Mouse (Mus musculus): ENCODE measurements around the gene Gm28051. TPM values are rescaled to one million over a fixed set of nuclear protein-coding genes. Genes with fewer than 3 reads are reported as not detected.

Gm28051 gene
- polyA plus RNA-seq, 1 experiment: not detected

- WGBS: 85% methylated on average over 3 of the region's 3 CpGs
Measured at GRCm38 (mm10) chr12:102748256-102748655, 9.3 kb downstream of the Gm28051 start.

GRCm38 (mm10) chr12:102744839-102745238 is 12.7 kb downstream of the Gm28051 start:
- H3K27ac ChIP-seq (ENCODE audit: insufficient read depth, low read depth, low read length): no peak overlapping the region
- TF ChIP-seq CTCF (IDR thresholded peaks at IDR 0.05; ENCODE audit: insufficient read depth, low read depth, low read length): no peak
- no peak for TF ChIP-seq POLR2A (IDR thresholded peaks at IDR 0.05; ENCODE audit: insufficient read depth, low read depth, low read length)
- H3K4me3 ChIP-seq (ENCODE audit: insufficient read depth, low read depth, low read length): no peak overlapping the region
- WGBS: 44% methylated on average over 6 of the region's 6 CpGs
- peaks cover 3% of the 10 kb centered on the region for H3K4me1 ChIP-seq (ENCODE audit: control insufficient read depth, insufficient read depth, low read length)

More at GRCm38 (mm10) chr12:102748256-102748655, 9.3 kb downstream of the Gm28051 start:
- TF ChIP-seq CTCF (IDR thresholded peaks at IDR 0.05; ENCODE audit: insufficient read depth, low read depth, low read length) (no peak), POLR2A (IDR thresholded peaks at IDR 0.05; ENCODE audit: insufficient read depth, low read depth, low read length) (no peak)
- H3K4me3 ChIP-seq (ENCODE audit: insufficient read depth, low read depth, low read length): no peak overlapping the region
- H3K27ac ChIP-seq (ENCODE audit: insufficient read depth, low read depth, low read length): no peak overlapping the region
- no peaks in the 10 kb centered on the region for H3K4me1 ChIP-seq (ENCODE audit: control insufficient read depth, insufficient read depth, low read length)

- H3K27ac ChIP-seq (ENCODE audit: insufficient read depth, low read depth, low read length): peak within 1 kb of the TSS; percentile 85
- under 1% methylated on average over 62 of the region's 63 CpGs for WGBS
- peak; percentile 85 for TF ChIP-seq POLR2A (IDR thresholded peaks at IDR 0.05; ENCODE audit: insufficient read depth, low read depth, low read length)
- no peak; the same call in 1 of the 2 replicates for TF ChIP-seq CTCF (IDR thresholded peaks at IDR 0.05; ENCODE audit: insufficient read depth, low read depth, low read length)
- peak within 1 kb of the TSS; percentile 81 for H3K4me3 ChIP-seq (ENCODE audit: insufficient read depth, low read depth, low read length)
- peaks cover 3% of the 10 kb centered on the region for H3K4me1 ChIP-seq (ENCODE audit: control insufficient read depth, insufficient read depth, low read length)
Measured at GRCm38 (mm10) chr12:102743589-102744574, 13.7 kb downstream of the Gm28051 start, which contains the start of the genes Moap1 and Tmem251. Gene Moap1 (minus strand): TSS chr12:102743661. Gene Tmem251 (plus strand): TSS chr12:102743762.

GRCm38 (mm10) chr12:102743036-102743588 is 14.5 kb downstream of the Gm28051 start:
- Histone ChIP-seq H3K27ac (ENCODE audit: insufficient read depth, low read depth, low read length) (peak overlapping the region; percentile 85), H3K4me3 (ENCODE audit: insufficient read depth, low read depth, low read length) (peak overlapping the region; percentile 81), H3K4me1 (ENCODE audit: control insufficient read depth, insufficient read depth, low read length) (peaks cover 3% of the 10 kb centered on the region)
- no peak for TF ChIP-seq POLR2A (IDR thresholded peaks at IDR 0.05; ENCODE audit: insufficient read depth, low read depth, low read length)
- TF ChIP-seq CTCF (IDR thresholded peaks at IDR 0.05; ENCODE audit: insufficient read depth, low read depth, low read length): 0 out of 2 replicates have a peak, but pooled peaks have one; percentile 3
- under 1% methylated on average over 33 of the region's 33 CpGs for WGBS

GRCm38 (mm10) chr12:102742056-102742455 is 15.5 kb downstream of the Gm28051 start:
- WGBS: 90% methylated on average over 7 of the region's 7 CpGs
- Histone ChIP-seq H3K27ac (ENCODE audit: insufficient read depth, low read depth, low read length) (no peak overlapping the region), H3K4me1 (ENCODE audit: control insufficient read depth, insufficient read depth, low read length) (peaks cover 3% of the 10 kb centered on the region), H3K4me3 (ENCODE audit: insufficient read depth, low read depth, low read length) (0 out of 2 replicates have a peak overlapping the region, but pooled peaks have one; percentile 5)
- TF ChIP-seq POLR2A (IDR thresholded peaks at IDR 0.05; ENCODE audit: insufficient read depth, low read depth, low read length) (no peak), CTCF (IDR thresholded peaks at IDR 0.05; ENCODE audit: insufficient read depth, low read depth, low read length) (no peak)

GRCm38 (mm10) chr12:102740285-102740684 is 17.3 kb downstream of the Gm28051 start:
- 65% methylated on average over 3 of the region's 3 CpGs for WGBS
- no peak overlapping the region for H3K4me3 ChIP-seq (ENCODE audit: insufficient read depth, low read depth, low read length)
- TF ChIP-seq POLR2A (IDR thresholded peaks at IDR 0.05; ENCODE audit: insufficient read depth, low read depth, low read length): no peak
- no peak for TF ChIP-seq CTCF (IDR thresholded peaks at IDR 0.05; ENCODE audit: insufficient read depth, low read depth, low read length)
- peaks cover 3% of the 10 kb centered on the region for H3K4me1 ChIP-seq (ENCODE audit: control insufficient read depth, insufficient read depth, low read length)
- H3K27ac ChIP-seq (ENCODE audit: insufficient read depth, low read depth, low read length): no peak overlapping the region

GRCm38 (mm10) chr12:102739096-102739495 is 18.5 kb downstream of the Gm28051 start:
- WGBS: 71% methylated on average over 5 of the region's 5 CpGs
- Histone ChIP-seq H3K4me3 (ENCODE audit: insufficient read depth, low read depth, low read length) (no peak overlapping the region), H3K27ac (ENCODE audit: insufficient read depth, low read depth, low read length) (no peak overlapping the region), H3K4me1 (ENCODE audit: control insufficient read depth, insufficient read depth, low read length) (peaks cover 3% of the 10 kb centered on the region)
- TF ChIP-seq POLR2A (IDR thresholded peaks at IDR 0.05; ENCODE audit: insufficient read depth, low read depth, low read length): no peak
- TF ChIP-seq CTCF (IDR thresholded peaks at IDR 0.05; ENCODE audit: insufficient read depth, low read depth, low read length): no peak

- WGBS: 21% methylated on average over 4 of the region's 5 CpGs
- TF ChIP-seq POLR2A (IDR thresholded peaks at IDR 0.05; ENCODE audit: insufficient read depth, low read depth, low read length) (no peak), CTCF (IDR thresholded peaks at IDR 0.05; ENCODE audit: insufficient read depth, low read depth, low read length) (peak; percentile 69)
- no peak overlapping the region for H3K27ac ChIP-seq (ENCODE audit: insufficient read depth, low read depth, low read length)
Measured at GRCm38 (mm10) chr12:102733381-102733780, 24.2 kb downstream of the Gm28051 start.

More at GRCm38 (mm10) chr12:102733381-102733780, 24.2 kb downstream of the Gm28051 start:
- H3K4me3 ChIP-seq (ENCODE audit: insufficient read depth, low read depth, low read length): no peak overlapping the region
- peaks cover 15% of the 10 kb centered on the region for H3K4me1 ChIP-seq (ENCODE audit: control insufficient read depth, insufficient read depth, low read length)
